Mouse (Mus musculus): ENCODE results near the gene Scrg1. TPM values are rescaled to one million over a fixed set of nuclear protein-coding genes. Genes with fewer than 3 reads are reported as not detected.
"Not testable (repeated sequence)": the region's sequence is repeated elsewhere in the genome, so short reads cannot be mapped to it uniquely, and the experiment has no call there.

Gene Scrg1
- polyA plus RNA-seq, 1 experiment: 0.12 TPM

DNA sequence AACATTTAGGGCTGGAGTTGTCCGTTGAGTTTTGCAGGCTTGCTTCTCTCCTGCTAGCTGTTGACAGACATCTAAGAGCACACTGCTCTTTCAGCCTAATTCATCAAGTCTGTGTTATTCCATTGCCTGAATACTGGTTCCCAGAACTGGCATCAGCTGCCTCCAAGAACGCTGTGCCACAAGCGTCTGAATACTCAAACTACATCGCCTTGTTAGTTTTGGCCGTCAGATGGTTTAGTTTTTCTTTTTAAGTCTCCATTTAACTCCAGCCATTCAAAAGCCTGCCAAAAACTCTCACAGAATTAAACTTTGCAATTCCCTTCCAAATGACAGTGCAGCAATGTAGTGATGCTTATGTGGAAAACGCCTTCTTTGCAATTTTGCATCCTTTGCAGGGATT is 1.4 kb downstream of the Scrg1 start:
- DNase-seq (ENCODE audit: low spot score): no peak

DNA sequence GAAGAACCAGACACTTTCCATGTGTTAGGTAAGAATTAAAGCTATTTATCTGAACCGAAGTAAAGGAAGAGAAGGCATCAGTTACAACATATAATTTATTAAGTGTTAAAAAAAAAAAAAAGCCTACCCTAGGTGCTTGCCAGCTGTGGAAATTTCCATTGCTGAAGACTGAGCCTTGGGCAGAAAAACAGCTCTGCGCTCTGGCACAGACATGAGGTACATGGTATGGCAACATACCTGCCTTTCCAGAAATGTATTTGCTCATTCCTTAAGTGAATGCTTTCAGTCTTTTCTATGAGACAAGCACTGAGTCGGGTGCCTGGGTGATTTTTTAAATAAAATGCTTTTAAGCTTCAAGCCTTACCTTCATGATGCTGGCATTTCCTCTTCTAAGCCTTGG is 2.2 kb downstream of the Scrg1 start:
- DNase-seq (ENCODE audit: low spot score): no peak

DNA sequence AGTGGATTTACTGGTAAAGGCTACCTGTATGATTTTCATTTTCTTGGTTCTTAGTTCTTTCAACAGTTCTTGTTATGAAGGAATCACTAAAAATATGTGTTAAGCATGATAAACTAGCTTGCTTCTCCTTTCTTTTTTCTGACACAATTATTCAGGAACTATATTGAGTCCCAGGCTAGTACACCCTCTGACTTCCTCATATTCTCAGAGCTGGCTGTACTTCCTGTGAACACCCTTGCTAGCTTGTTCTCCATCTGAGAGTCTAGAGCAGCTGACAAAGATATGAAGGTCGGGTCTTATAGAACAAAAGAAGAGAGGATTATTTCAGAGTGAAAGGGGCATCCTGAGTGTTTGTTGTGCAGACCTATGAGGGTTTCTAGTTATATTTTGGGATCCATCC is 7.1 kb downstream of the Scrg1 start:
- DNase-seq (ENCODE audit: low spot score): no peak

DNA sequence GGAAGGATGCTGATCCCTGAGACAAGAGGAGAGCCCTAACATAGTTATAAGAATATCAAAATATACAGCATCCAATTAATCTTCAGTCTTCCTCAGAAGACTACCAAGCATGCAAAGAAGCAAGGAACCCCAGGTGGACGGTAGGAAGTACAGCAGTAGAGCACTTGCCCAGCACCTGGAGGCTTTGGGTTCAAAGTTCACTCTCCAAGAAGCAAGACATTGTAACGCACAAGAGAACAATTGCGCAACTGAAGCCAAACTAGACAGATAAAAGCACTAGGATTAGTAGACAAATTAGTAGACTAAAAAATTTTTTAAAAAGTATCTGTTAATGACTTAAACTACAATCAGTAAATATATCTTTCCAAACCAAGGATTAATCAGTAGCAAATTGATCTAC is 8.0 kb downstream of the Scrg1 start:
- no peak for DNase-seq (ENCODE audit: low spot score)

DNA sequence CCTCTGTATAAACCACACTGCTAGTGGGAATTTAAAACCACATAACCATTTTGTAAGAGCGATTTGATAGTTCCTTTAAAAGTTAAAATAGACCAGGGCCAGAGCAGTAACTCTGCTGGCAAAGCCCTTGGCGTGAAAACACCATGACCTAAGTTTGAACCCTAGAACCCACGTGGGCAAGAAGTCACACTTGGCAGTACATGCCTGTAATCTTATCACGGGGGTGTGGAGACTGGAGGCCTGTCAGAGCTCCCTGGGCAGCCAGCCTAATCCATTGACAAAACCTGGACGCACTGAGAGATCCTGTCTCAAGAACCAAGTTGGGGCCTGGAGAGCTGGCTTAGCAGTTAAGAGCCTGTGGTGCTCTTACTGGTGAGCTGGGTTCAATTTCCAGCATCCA is 12.9 kb downstream of the Scrg1 start:
- DNase-seq (ENCODE audit: low spot score): no peak

DNA sequence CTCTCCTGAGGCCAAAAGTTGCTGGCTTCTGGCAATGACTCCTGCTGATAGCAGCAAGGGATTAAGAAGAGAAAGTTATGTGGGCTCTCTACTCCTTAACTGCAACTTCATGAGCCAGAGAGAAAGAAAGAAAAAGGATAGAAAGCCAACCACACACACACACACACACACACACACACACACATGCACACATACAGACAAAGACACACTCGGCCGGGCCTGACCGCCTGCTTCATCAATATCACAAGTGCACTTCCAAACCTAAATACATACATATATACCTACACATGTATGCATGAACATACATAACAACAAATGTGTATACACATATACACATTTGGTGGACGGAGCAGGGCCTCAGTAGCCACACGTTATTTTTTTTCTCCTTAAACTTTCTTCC is 15.1 kb downstream of the Scrg1 start:
- no peak for DNase-seq (ENCODE audit: low spot score)

DNA sequence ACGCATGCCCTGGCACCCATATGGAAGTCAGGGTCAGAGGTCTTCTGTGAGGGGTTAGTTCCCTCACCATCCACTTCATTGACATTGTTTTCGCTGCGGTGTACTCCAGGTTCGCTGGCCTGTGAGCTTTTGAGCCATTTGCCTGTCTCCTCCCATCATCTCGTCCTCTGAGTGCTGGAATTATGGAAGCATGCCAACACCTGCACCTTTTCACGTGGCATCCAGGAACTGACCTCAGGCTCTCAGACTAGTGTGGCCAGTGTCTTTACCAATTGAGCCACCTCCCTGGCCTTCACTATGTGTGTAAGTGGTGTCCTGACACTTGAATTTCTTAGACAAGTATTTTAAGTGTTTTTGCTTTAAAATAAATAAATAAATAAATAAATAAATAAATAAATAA is 18.0 kb downstream of the Scrg1 start:
- no peak for DNase-seq (ENCODE audit: low spot score)

DNA sequence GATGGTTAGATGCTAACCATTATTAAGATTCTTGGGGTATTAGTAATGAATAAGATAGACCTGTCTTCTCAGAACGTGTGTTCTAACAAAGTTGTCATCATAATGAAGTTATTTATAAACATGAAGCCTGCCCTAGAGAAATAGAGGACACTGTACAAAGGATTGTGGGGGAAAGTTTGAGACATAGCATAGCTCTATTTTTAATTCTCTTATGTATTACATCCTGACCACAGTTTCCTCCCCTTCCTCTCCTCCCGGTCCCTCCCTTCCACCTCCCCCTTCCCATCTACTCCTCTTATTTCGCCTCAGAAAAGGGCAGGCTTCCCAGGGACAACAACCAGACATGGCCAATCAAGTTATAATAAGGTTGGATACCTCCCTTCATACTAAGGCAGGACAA is 22.7 kb downstream of the Scrg1 start:
- no peak for DNase-seq (ENCODE audit: low spot score)

DNA sequence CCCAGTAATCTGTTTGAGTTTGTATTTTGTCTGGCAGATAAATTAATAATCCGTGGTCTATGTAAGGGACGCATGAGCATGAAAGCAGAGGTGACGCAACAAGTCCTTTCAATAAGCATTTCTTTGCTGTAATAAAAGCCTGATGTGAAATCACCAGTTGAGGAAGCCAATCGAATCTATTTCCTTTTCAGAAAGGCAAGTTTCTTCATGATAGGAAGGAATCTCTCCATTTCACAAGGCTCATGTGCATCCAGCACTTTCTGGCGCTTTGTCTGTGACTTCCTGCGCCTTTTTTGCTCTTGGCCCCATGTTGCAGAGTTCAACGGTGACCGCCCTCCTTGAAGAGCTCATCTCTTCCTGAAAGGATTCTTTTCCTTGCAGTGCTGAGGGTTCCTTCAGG is 24.0 kb downstream of the Scrg1 start:
- no peak for DNase-seq (ENCODE audit: low spot score)

DNA sequence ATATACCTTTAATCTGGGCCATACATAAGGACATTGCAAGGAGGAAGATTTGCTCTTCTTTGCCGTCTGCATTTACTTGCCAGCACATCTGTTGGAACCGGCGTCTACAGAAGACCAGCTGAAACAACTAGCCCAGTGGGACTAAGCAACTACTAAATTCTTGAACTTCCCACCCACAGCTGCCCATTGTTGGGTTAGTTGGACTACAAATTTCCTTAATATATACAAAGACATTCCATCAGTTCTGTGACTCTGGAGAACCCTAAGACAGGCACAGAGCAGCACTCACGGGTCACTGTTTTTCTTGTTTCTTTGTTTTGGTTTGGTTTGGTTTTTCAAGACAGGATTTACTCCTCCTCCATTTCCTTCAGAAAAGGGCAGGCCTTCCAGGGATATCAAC is 24.9 kb downstream of the Scrg1 start:
- DNase-seq (ENCODE audit: low spot score): no peak

DNA sequence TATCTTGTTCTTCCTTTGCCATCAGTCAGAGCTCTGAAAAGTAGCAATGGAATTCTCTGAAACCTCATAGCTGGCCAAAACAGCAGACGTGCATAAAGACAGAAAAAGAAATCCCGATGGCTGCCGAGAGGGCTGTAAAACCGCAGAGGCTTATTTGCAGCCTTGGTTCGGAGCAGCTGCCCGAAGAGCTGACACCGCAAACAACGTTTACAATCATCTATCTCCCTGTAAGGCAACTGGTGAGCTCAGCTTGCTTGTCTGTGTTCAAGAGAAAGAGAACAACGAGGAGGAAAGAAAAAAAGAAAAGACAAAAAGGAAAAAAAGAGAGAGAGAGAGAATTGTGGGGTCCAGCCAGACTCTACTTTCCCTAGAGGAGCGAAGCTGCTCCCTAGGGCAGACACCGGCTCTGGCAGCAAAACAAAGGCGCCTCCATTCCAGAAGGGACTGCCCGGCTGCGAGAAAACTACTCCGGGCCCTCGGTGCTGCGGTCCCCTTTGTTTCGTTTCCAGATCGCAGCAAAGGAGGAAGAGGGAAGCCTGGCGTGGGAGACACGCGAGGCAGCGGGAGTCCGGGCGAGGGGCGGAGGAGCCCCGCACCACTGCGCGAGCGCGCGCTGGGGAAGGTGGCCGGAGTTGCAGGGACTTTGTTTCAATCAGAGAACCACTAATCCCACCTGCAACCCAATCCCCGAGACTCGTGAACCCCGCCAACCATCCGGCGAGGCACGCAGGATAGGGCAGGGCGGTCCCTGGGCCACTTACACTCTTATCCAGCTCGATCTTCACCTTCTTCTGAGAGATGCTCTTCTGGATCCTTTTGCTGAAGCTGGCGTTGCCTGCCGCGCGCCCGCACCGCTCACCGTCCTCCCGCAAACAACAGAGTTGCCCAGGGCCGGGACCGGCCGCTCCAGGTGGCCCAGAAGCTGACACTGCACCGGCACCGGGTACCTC is 31.0 kb downstream of the Scrg1 start:
- DNase-seq (ENCODE audit: low spot score): peak; percentile 53

DNA sequence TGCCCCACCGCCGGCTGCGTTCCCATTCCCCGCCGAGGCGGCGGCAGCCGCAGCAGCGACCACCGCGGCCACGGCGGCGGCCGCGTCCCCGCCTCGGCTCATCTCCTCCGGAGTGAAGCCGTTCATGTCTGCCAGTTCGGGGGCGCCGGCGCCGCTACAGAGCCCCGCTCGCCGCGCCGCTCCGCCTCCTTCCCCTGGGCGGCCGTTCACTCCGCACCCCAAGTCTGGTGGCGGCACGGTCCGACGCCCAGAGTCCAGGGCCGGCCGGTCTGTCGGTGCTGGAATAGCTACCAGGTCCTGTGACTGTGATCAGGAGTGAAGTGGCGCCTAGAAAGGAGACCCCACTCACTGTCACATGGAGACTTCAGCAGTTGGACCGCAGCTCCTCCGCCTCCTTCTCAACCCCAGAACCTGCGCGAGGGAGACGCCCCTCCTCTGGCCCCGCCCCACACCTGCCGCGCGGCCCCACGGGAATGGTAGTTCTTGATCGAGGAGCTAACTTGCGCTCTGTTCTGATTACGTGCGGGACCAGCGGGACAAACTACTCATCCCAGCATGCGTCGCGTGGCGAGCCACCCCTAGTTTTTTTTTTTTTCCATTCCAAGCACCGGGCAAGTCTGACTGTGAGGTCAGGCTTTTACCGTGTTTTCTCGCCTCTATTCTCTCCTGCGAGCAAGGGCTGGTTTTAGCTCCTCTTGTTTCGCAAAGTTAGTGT is 31.9 kb downstream of the Scrg1 start, which contains the start of gene Sap30:
Gene Sap30 (minus strand): TSS at position 420 of the 715 bp plus-strand sequence.
- DNase-seq (ENCODE audit: low spot score): peak; percentile 91

DNA sequence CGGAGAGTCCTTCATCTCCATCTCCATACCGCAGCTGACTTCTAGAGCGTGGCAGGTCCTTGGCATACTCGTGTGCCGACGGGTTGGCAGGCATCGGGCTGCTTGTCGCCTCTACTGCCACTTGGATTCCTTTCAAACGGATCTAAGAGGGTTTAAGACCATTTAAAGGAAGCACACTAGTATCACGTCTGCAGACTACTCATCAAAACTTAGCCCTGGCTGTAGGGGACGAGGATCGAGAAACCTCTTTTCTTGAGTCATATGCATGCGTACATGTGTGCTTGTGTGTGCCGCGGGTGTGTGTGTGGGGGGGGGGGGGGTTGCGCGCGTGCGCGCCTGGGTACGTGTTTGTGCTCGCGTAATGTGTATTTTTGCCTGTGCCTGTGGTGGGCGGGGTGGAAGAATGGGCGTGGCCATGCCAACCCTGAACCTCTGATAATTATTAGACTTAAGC is 32.6 kb downstream of the Scrg1 start:
- peak; percentile 32 for DNase-seq (ENCODE audit: low spot score)

DNA sequence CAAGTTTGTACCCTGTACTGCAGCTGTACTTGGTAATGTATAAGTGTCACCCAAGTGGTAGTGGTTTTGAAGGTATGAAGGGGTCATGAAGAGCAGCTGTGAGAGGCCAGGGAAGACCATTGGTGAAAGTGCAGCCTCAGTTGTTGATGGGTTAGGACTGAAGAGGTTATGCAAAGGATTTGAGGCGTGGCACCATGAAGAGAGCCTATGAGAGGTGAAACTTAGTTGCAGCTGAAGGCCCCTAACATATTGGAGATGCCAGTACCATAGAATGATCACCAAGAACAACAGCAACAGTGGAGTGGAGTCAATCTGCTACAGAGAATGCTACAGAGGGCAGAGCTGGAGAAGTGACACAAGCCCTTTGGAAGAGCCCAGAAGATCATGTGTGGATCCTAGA is 33.6 kb downstream of the Scrg1 start:
- no peak for DNase-seq (ENCODE audit: low spot score)

DNA sequence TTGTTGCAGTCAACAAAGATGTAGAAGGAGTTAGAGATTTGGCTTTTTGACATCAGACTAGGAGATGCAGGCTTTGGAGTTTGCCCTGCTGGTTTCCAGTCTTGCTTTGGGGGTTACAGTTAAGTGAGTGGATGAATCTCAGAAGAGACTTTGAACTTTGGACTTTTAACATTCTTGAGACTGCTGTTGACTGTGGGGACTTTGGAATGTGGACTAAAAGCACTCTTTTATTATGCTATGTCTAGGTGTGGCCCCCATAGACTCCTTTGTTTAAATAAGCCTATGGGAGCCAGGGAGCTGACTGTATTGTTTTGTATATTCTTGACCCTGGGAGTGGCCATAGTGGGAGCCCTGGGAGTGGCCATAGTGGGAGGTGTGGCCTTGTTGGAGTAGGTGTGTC is 34.2 kb downstream of the Scrg1 start:
- no peak for DNase-seq (ENCODE audit: low spot score)

DNA sequence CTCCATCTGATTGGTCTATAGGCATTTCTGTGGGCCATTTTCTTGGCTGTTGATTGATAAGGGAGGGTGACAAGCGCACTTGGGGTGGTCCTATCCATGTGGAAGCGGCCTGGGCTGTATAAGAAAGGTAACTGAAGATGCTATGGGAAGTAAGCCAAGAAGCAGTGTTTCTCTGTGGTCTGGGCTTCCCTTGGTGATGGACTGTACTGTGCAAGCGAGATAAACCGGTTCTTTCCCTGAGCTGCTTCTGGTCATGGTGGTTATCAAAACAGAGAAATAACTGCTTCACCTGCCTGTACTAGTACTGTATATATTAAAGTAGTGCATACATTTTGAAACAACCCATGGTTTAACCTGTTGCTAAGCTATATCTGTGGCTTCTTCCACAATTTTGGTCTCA is 36.1 kb downstream of the Scrg1 start:
- DNase-seq (ENCODE audit: low spot score): no peak

DNA sequence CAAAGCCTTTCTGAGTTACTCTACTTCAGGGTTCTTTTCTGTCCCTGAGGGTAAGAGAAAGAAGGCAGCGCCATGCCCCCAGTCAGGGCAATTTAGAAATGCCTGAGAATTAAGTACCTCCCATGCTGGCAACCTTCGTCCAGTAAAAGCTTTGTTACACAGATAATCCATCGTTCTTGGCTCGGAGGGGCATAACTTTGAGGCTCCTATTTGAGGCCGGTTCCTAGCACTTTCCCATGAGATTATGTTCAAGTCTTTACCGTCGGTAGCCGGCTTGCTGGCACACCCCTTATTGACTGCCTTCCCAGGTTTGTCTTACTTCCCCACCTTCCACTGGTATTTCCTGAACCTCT is 42.7 kb downstream of the Scrg1 start:
- DNase-seq (ENCODE audit: low spot score): no peak

DNA sequence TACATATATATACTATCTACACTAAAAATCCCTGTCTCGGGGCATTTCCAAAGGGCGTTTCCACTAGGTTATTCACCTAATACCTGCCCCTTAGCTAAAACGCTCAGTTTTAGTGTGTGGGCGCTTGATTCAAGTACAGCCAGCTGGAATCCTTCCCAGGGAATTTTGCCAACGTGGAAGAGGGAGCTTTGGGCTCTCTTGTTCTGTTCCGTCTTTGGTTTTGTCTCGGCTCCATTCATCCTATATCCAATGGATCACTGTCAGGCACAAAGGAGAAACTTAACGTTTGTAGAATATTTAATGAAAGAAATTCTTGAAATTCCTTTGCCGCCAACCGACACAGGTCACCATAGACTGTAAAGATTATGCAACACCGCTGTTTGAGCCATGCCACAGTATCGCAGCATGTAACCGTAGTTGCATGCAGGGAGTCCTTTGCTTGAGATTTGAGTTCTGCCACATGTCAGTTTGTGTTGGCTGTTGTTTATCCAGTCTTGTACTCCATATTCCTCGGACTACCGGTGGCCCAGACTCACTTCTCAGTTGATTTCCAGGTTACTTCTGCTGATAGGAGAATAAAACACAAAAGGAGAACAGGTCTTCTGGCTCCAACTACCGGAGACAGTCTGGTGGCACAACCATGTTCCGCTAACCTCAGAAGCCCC is 43.3 kb downstream of the Scrg1 start:
- DNase-seq (ENCODE audit: low spot score): no peak

DNA sequence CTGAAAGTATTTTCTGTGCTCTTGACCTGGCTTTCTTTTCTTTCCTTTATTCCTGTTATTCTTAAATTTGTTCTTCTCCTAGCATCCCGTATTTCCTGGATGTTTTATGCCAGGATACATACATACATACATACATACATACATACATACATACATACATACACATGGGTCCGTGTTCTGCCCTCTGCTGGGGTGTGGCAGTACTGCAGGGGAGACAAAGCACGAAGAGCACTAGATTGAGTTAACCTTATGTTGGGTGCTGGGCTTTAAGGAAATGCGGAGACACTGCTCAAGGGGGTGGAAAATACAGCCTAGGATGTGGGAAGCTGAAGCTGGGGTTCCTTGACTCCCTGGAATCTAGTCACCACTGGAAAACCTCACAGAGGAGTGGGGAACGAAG is 47.9 kb downstream of the Scrg1 start:
- DNase-seq (ENCODE audit: low spot score): peak; percentile 47

DNA sequence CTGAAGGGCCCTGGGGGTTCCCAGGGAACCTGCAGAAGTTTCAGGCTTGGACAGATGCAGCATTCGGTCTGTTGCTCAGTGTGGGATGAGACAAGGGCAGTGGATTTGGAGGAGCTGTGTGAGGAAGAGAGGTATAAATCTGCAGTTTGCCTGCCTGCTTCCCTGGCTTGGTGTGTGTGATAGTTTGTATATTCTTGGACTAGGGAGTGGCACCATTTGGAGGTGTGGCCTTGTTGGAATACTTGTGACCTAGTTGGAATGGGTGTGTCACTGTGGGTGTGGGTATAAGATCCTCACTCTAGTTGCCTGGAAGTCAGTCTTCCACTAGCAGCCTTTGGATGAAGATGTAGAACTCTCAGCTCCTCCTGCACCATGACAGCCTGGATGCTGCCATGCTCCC is 49.8 kb downstream of the Scrg1 start:
- not testable (repeated sequence) for DNase-seq (ENCODE audit: low spot score)

DNA sequence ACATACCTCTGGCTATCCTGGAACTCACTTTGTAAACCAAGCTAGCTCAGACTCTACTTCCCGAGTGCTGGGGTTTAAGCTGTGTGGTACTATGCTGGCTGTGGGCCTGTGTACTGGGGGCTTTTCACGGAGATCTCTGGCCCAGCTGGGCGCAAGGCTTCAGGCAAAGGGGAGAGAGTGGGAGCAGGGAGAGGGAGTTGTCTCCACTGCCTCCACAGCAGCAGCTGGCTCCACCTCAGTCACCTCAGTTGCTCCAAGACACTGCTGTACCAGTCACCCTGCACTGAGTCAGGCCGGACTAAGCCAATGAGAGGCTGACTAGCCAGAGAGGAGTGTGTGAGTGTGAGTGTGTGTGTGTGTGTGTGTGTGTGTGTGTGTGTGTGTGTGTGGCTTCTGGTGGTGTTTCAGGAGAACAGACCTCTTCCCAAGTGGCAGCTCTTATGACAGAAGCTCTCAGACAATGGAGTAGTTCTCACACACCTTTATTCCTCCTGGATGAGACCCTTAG is 51.9 kb downstream of the Scrg1 start:
- DNase-seq (ENCODE audit: low spot score): no peak

DNA sequence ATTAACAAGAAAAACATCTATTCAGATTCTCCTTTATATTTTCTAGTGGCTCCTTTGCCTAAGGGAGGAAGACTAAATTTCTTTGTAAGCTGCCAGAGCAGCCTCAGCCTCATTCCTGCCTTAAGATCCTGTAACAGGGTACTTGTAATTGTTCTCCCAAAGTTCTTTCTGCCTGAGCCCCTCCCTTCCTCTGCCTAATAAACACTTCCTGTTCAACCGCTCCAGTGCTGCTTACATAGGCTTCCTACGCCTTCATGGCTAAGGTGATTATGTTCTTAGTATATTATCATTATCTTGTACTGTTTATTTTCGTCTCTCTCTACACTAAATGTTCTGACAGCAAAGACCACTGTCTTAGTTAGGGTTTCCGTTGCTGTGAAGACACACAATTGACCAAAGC is 52.9 kb downstream of the Scrg1 start:
- no peak for DNase-seq (ENCODE audit: low spot score)
